Comparison of ENCODE assay signal across 10 mouse cellular contexts in genomic region chr2:68799993-68800740, GRCm38 (mm10).
DNase-seq lines count a peak whose midpoint lies in the region; ATAC-seq lines count a peak whose summit lies in the region.
"Had no signal": no experiment of that assay in that cellular context is flagged by ENCODE, and none has a peak within 500 bp of the region (broad histone marks: within the 10 kb centered on the region; RNA-seq: fewer than 3 reads in every experiment).

No protein-coding gene starts in this region.

- peaks cover 5% of the 10 kb centered on the region; the same call in 1 of the 2 replicates for H3K4me1 ChIP-seq in forebrain, embryonic 12.5 days
- peaks cover 7% of the 10 kb centered on the region; the same call in 1 of the 2 replicates for H3K4me1 ChIP-seq in forebrain, embryonic 10.5 days
- peaks cover 2% of the 10 kb centered on the region; the same call in 1 of the 2 replicates for H3K4me1 ChIP-seq in midbrain, embryonic 13.5 days (replicated peaks)
- peaks cover 8% of the 10 kb centered on the region; the same call in 1 of the 2 replicates for H3K4me1 ChIP-seq in midbrain, embryonic 10.5 days
- peaks cover 13% of the 10 kb centered on the region for H3K4me1 ChIP-seq in limb, embryonic 13.5 days
- H3K4me1 ChIP-seq: midbrain, embryonic 12.5 days had no signal

- intact Hi-C loops in left cerebral cortex, postnatal 10 days (cut with DNase I), result no loop called here

- H3K9me3 ChIP-seq in forebrain, embryonic 12.5 days, result no peaks in the 10 kb centered on the region
- H3K9me3 ChIP-seq in forebrain, embryonic 10.5 days, result no peaks in the 10 kb centered on the region
- H3K9me3 ChIP-seq in midbrain, embryonic 13.5 days, result no peaks in the 10 kb centered on the region
- H3K9me3 ChIP-seq in midbrain, embryonic 10.5 days (replicated peaks), result no peaks in the 10 kb centered on the region
- no peaks in the 10 kb centered on the region for H3K9me3 ChIP-seq in limb, embryonic 13.5 days
- H3K9me3 ChIP-seq: midbrain, embryonic 12.5 days had no signal

- no peak overlapping the region for H3K9ac ChIP-seq in forebrain, embryonic 12.5 days
- no peak overlapping the region for H3K9ac ChIP-seq in midbrain, embryonic 13.5 days (replicated peaks)
- no peak overlapping the region for H3K9ac ChIP-seq in limb, embryonic 13.5 days
- H3K9ac ChIP-seq: liver, postnatal 0 days; midbrain, embryonic 12.5 days had no signal

- H3K4me3 ChIP-seq in forebrain, embryonic 12.5 days (replicated peaks), result no peak overlapping the region
- no peak overlapping the region for H3K4me3 ChIP-seq in forebrain, embryonic 10.5 days
- H3K4me3 ChIP-seq in midbrain, embryonic 13.5 days (replicated peaks), result no peak overlapping the region
- no peak overlapping the region for H3K4me3 ChIP-seq in midbrain, embryonic 10.5 days
- no peak overlapping the region for H3K4me3 ChIP-seq in limb, embryonic 13.5 days
- H3K4me3 ChIP-seq: midbrain, embryonic 12.5 days had no signal

- DNase-seq in forebrain, embryonic 10.5 days (ENCODE audit: extremely low spot score, low spot score), result no peak
- DNase-seq in midbrain, embryonic 10.5 days (ENCODE audit: low spot score), result no peak
- DNase-seq in kidney, adult 11 months, result peak; percentile 66
- no peak for DNase-seq in left cerebral cortex, postnatal 10 days (ENCODE audit: extremely low spot score in 1 of 2, low spot score in 2 of 2)
- DNase-seq in thymus, adult 18-20 months, result no peak
- DNase-seq: liver, postnatal 0 days had no signal

- H3K4me2 ChIP-seq in forebrain, embryonic 12.5 days, result no peak overlapping the region
- no peak overlapping the region for H3K4me2 ChIP-seq in midbrain, embryonic 13.5 days (replicated peaks)
- peak overlapping the region; percentile 41 for H3K4me2 ChIP-seq in limb, embryonic 13.5 days (replicated peaks)
- H3K4me2 ChIP-seq: midbrain, embryonic 12.5 days had no signal

- H3K36me3 ChIP-seq in forebrain, embryonic 12.5 days (replicated peaks), result no peaks in the 10 kb centered on the region
- H3K36me3 ChIP-seq in forebrain, embryonic 10.5 days (replicated peaks), result no peaks in the 10 kb centered on the region
- H3K36me3 ChIP-seq in midbrain, embryonic 13.5 days, result no peaks in the 10 kb centered on the region
- no peaks in the 10 kb centered on the region for H3K36me3 ChIP-seq in midbrain, embryonic 10.5 days
- H3K36me3 ChIP-seq in limb, embryonic 13.5 days, result no peaks in the 10 kb centered on the region
- H3K36me3 ChIP-seq: midbrain, embryonic 12.5 days had no signal

- WGBS in forebrain, embryonic 12.5 days, result 73% methylated on average over 10 of the region's 10 CpGs
- 79% methylated on average over 10 of the region's 10 CpGs for WGBS in forebrain, embryonic 10.5 days
- whole genome bisulfite sequencing in midbrain, embryonic 13.5 days, result 71% methylated on average over 10 of the region's 10 CpGs
- WGBS in midbrain, embryonic 10.5 days, result 84% methylated on average over 10 of the region's 10 CpGs
- 21% methylated on average over 10 of the region's 10 CpGs for WGBS in limb, embryonic 13.5 days

- no peak overlapping the region for H3K27ac ChIP-seq in forebrain, embryonic 12.5 days
- no peak overlapping the region for H3K27ac ChIP-seq in forebrain, embryonic 10.5 days
- H3K27ac ChIP-seq in midbrain, embryonic 13.5 days, result no peak overlapping the region
- H3K27ac ChIP-seq in midbrain, embryonic 10.5 days (replicated peaks), result no peak overlapping the region
- H3K27ac ChIP-seq in limb, embryonic 13.5 days, result no peak overlapping the region
- H3K27ac ChIP-seq: midbrain, embryonic 12.5 days had no signal

- ATAC-seq in forebrain, embryonic 12.5 days (ENCODE audit: low FRiP score), result peak; percentile 30; the same call in 1 of the 2 replicates
- peak; percentile 53 for ATAC-seq in midbrain, embryonic 13.5 days
- ATAC-seq in limb, embryonic 13.5 days (ENCODE audit: low FRiP score, low read depth), result peak; percentile 69
- ATAC-seq: liver, postnatal 0 days had no signal

- H3K27me3 ChIP-seq in forebrain, embryonic 12.5 days, result 0 out of 2 replicates have a peak, but pooled peaks cover 4% of the 10 kb centered on the region
- H3K27me3 ChIP-seq in forebrain, embryonic 10.5 days (ENCODE audit: poor library complexity, severe bottlenecking), result no peaks in the 10 kb centered on the region
- H3K27me3 ChIP-seq in midbrain, embryonic 13.5 days, result no peaks in the 10 kb centered on the region
- no peaks in the 10 kb centered on the region for H3K27me3 ChIP-seq in midbrain, embryonic 10.5 days (ENCODE audit: low read depth, poor library complexity, severe bottlenecking)
- H3K27me3 ChIP-seq in limb, embryonic 13.5 days, result no peaks in the 10 kb centered on the region
